Mouse (Mus musculus) limb, embryonic 10.5 days (tissue): ENCODE measurements around the gene Creb5. TPM values are rescaled to one million over a fixed set of nuclear protein-coding genes. Genes with fewer than 3 reads are reported as not detected.

Experiments used
- DNase-seq: peaks from one replicate; pipeline ENCODE4 v3.0.0-alpha.2; 2017; ENCODE audit warnings: low spot score
- H3K27ac ChIP-seq: fragments of 300-500 bp; sonication (generic); 2 replicates; pipeline ENCODE4 v1.5.1; 2016; ENCODE audit warnings: mild to moderate bottlenecking
- H3K27me3 ChIP-seq: fragments of 300-500 bp; sonication (generic); 2 replicates; pipeline ENCODE4 v1.6.1; 2016; ENCODE audit warnings: low read depth, mild to moderate bottlenecking; ENCODE audit not compliant: poor library complexity, severe bottlenecking
- H3K36me3 ChIP-seq: fragments of 300-500 bp; sonication (generic); 2 replicates; pipeline ENCODE4 v1.6.1; 2016; ENCODE audit warnings: mild to moderate bottlenecking, moderate library complexity
- H3K4me1 ChIP-seq: fragments of 300-500 bp; sonication (generic); 2 replicates; pipeline ENCODE4 v1.6.1; 2016
- H3K4me3 ChIP-seq: fragments of 300-500 bp; sonication (generic); 2 replicates; pipeline ENCODE4 v1.5.1; 2016; ENCODE audit warnings: mild to moderate bottlenecking, moderate library complexity
- H3K9me3 ChIP-seq: fragments of 300-500 bp; sonication (generic); replicated peaks from 2 replicates; pipeline ENCODE4 v1.6.1; 2016; ENCODE audit warnings: mild to moderate bottlenecking
- WGBS: fragments of 180-500 bp; shearing (Covaris S2); methylation state at CpG from one replicate; pipeline ENCODE4 v1.1.7; 2016; 5-methylcytosine and 5-hydroxymethylcytosine counted together
- polyA plus RNA-seq: library from polyadenylated mRNA; unstranded; fragments of >200 nt; fragmentation: Nextera tagmentation; extraction: Ambion mirVana; gene quantifications from 2 replicates; pipeline ENCODE4 v1.2.1, GENCODE M21; 2016

Gene Creb5
- polyA plus RNA-seq, 1 experiment from 2014 or later: 12.1 TPM

- H3K4me1 ChIP-seq: peaks cover 27% of the 10 kb centered on the region
- H3K9me3 ChIP-seq: no peaks in the 10 kb centered on the region
- no peak for DNase-seq
- 0 out of 2 replicates have a peak, but pooled peaks cover 4% of the 10 kb centered on the region for H3K27me3 ChIP-seq
- H3K4me3 ChIP-seq: no peak overlapping the region
- H3K36me3 ChIP-seq: no peaks in the 10 kb centered on the region
- H3K27ac ChIP-seq: no peak overlapping the region
- WGBS: 93% methylated on average over 5 of the region's 5 CpGs
Observed at GRCm38 (mm10) chr6:53456111-53456510, 169.0 kb downstream of the Creb5 start.

GRCm38 (mm10) chr6:53459995-53460747, 173.1 kb downstream of the Creb5 start:
- 92% methylated on average over 6 of the region's 6 CpGs for WGBS
- no peak for DNase-seq
- Histone ChIP-seq H3K36me3 (no peaks in the 10 kb centered on the region), H3K9me3 (no peaks in the 10 kb centered on the region), H3K27ac (no peak overlapping the region), H3K4me3 (no peak overlapping the region), H3K4me1 (peaks cover 15% of the 10 kb centered on the region), H3K27me3 (0 out of 2 replicates have a peak, but pooled peaks cover 4% of the 10 kb centered on the region)

- WGBS: 90% methylated on average over 6 of the region's 6 CpGs
- H3K36me3 ChIP-seq: no peaks in the 10 kb centered on the region
- no peaks in the 10 kb centered on the region for H3K9me3 ChIP-seq
- no peak overlapping the region for H3K4me3 ChIP-seq
- DNase-seq: no peak
- H3K27ac ChIP-seq: no peak overlapping the region
- peaks cover 13% of the 10 kb centered on the region for H3K4me1 ChIP-seq
- H3K27me3 ChIP-seq: 0 out of 2 replicates have a peak, but pooled peaks cover 4% of the 10 kb centered on the region
Observed at GRCm38 (mm10) chr6:53461056-53461455, 174.0 kb downstream of the Creb5 start.

- H3K4me3 ChIP-seq: no peak overlapping the region
- H3K27me3 ChIP-seq: 0 out of 2 replicates have a peak, but pooled peaks cover 4% of the 10 kb centered on the region
- no peak for DNase-seq
- no peaks in the 10 kb centered on the region for H3K9me3 ChIP-seq
- peak overlapping the region; percentile 40; the same call in 1 of the 2 replicates for H3K27ac ChIP-seq
- WGBS: 72% methylated on average over 12 of the region's 12 CpGs
- H3K4me1 ChIP-seq: peaks cover 13% of the 10 kb centered on the region
- H3K36me3 ChIP-seq: no peaks in the 10 kb centered on the region
Observed at GRCm38 (mm10) chr6:53461775-53462770, 175.0 kb downstream of the Creb5 start.

GRCm38 (mm10) chr6:53462802-53463201, 175.7 kb downstream of the Creb5 start:
- no peaks in the 10 kb centered on the region for H3K9me3 ChIP-seq
- H3K4me1 ChIP-seq: peaks cover 13% of the 10 kb centered on the region
- WGBS: 77% methylated on average over 7 of the region's 7 CpGs
- H3K4me3 ChIP-seq: no peak overlapping the region
- DNase-seq: no peak
- H3K27ac ChIP-seq: no peak overlapping the region
- no peaks in the 10 kb centered on the region for H3K36me3 ChIP-seq
- 0 out of 2 replicates have a peak, but pooled peaks cover 4% of the 10 kb centered on the region for H3K27me3 ChIP-seq

GRCm38 (mm10) chr6:53463261-53463813, 176.3 kb downstream of the Creb5 start:
- Histone ChIP-seq H3K36me3 (no peaks in the 10 kb centered on the region), H3K27me3 (no peaks in the 10 kb centered on the region), H3K4me3 (no peak overlapping the region), H3K4me1 (peaks cover 13% of the 10 kb centered on the region), H3K9me3 (no peaks in the 10 kb centered on the region), H3K27ac (no peak overlapping the region)
- no peak for DNase-seq
- 90% methylated on average over 6 of the region's 6 CpGs for WGBS

- DNase-seq: no peak
- Histone ChIP-seq H3K4me1 (peaks cover 38% of the 10 kb centered on the region), H3K27ac (peak overlapping the region; percentile 77), H3K9me3 (no peaks in the 10 kb centered on the region), H3K27me3 (no peaks in the 10 kb centered on the region), H3K4me3 (no peak overlapping the region), H3K36me3 (no peaks in the 10 kb centered on the region)
- WGBS: 24% methylated on average over 4 of the region's 4 CpGs
Observed at GRCm38 (mm10) chr6:53469204-53469603, 182.1 kb downstream of the Creb5 start.

GRCm38 (mm10) chr6:53469703-53470102, 182.6 kb downstream of the Creb5 start:
- Histone ChIP-seq H3K36me3 (no peaks in the 10 kb centered on the region), H3K4me3 (no peak overlapping the region), H3K27me3 (no peaks in the 10 kb centered on the region), H3K4me1 (peaks cover 38% of the 10 kb centered on the region), H3K9me3 (no peaks in the 10 kb centered on the region), H3K27ac (peak overlapping the region; percentile 77)
- whole genome bisulfite sequencing: 67% methylated on average over 2 of the region's 2 CpGs
- no peak for DNase-seq

GRCm38 (mm10) chr6:53470559-53470958, 183.5 kb downstream of the Creb5 start:
- H3K4me1 ChIP-seq: peaks cover 38% of the 10 kb centered on the region
- H3K27me3 ChIP-seq: no peaks in the 10 kb centered on the region
- no peaks in the 10 kb centered on the region for H3K9me3 ChIP-seq
- H3K4me3 ChIP-seq: no peak overlapping the region
- DNase-seq: no peak
- no peaks in the 10 kb centered on the region for H3K36me3 ChIP-seq
- 60% methylated on average over 8 of the region's 8 CpGs for WGBS
- H3K27ac ChIP-seq: peak overlapping the region; percentile 77

GRCm38 (mm10) chr6:53470999-53471591, 184.0 kb downstream of the Creb5 start:
- Histone ChIP-seq H3K9me3 (no peaks in the 10 kb centered on the region), H3K36me3 (no peaks in the 10 kb centered on the region), H3K4me1 (peaks cover 38% of the 10 kb centered on the region), H3K27ac (peak overlapping the region; percentile 77; the same call in 1 of the 2 replicates), H3K27me3 (no peaks in the 10 kb centered on the region), H3K4me3 (no peak overlapping the region)
- DNase-seq: no peak
- 64% methylated on average over 9 of the region's 9 CpGs for WGBS

- no peak overlapping the region for H3K4me3 ChIP-seq
- H3K4me1 ChIP-seq: peaks cover 38% of the 10 kb centered on the region
- H3K9me3 ChIP-seq: no peaks in the 10 kb centered on the region
- WGBS: 32% methylated on average over 7 of the region's 7 CpGs
- H3K27me3 ChIP-seq: no peaks in the 10 kb centered on the region
- H3K27ac ChIP-seq: peak overlapping the region; percentile 56; the same call in 1 of the 2 replicates
- no peaks in the 10 kb centered on the region for H3K36me3 ChIP-seq
- DNase-seq: no peak
Observed at GRCm38 (mm10) chr6:53472751-53473150, 185.7 kb downstream of the Creb5 start.

- Histone ChIP-seq H3K4me1 (peaks cover 6% of the 10 kb centered on the region), H3K36me3 (no peaks in the 10 kb centered on the region), H3K27me3 (no peaks in the 10 kb centered on the region), H3K27ac (no peak overlapping the region), H3K9me3 (no peaks in the 10 kb centered on the region), H3K4me3 (no peak overlapping the region)
- no peak for DNase-seq
- WGBS: 92% methylated on average over 5 of the region's 5 CpGs
Observed at GRCm38 (mm10) chr6:53477501-53477900, 190.4 kb downstream of the Creb5 start.
